Mouse (Mus musculus) urinary bladder, postnatal 36 days (tissue): ENCODE measurements around the gene Rspo4.

Experiments used
- DNase-seq, 2 experiments: peaks; one replicate each; pipeline ENCODE4 v3.0.0; 2022; ENCODE audit warnings: low spot score in 2 of 2, mixed read lengths in 1 of 2

The Rspo4 gene

GRCm38 (mm10) chr2:151842648-151843226, at the start of gene Rspo4:
Rspo4 (plus strand) TSS chr2:151842927.
- DNase-seq, result no peak

DNA sequence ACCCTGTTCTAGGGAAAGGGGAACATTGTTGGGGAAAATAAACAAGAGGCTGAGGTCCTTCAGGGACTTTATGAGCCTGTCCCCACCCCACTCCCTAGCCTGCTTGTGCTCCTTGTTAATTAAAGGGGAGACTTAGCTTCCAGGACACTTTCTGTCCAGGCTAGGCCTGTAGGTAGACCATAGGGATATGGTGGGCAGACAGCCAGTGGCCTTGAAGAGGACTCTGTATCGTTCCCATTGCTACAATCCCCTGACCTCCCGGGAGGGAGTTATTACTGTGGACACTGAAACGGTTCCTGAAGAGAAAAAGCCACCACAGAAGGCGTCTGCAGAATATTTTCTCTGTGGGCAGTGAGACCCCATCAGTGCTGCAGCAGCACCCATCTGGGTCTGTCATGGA, 27.1 kb upstream of the Rspo4 start:
- DNase-seq, result no peak

- no peak for DNase-seq
Measured at GRCm38 (mm10) chr2:151862257-151862810, 19.6 kb downstream of the Rspo4 start.

DNA sequence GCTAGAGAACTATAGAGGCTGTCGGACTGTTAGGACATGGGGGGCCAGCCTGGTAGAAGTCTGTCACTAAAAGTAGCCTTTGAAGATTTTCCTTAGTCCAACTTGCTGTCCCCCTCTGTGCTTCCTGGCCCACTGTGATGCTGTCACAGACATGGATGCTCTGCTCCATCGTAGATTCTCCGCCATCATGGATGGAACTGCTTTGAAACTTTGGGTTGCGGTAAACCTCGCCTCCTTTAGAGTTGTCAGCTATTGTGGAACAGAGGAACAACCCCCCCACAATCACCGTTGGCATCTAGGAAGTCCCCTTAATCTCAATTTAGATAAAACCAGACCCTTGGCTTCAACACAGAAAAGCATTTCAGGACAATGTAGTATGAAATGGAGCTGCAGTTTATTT, 22.2 kb downstream of the Rspo4 start:
- DNase-seq, result no peak

DNA sequence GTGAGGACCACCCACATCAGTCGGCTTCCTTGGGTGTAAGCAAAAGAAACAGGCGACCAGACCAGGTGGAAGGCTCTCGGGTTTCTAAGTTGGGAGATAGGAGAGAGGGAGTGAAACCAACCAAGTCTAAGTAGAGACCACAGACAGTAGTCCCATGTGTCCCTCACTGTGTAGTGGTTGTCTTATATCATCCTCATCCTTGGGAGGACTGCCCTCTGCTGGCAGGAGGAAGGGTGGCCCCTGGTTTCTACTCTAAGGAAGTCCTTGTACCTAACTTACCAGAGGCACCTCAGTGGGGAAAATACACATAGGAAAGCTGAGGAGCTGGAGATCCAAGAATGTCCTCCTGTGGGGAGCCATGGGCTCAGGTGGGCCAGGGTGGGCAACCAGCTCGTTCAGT, 23.8 kb downstream of the Rspo4 start:
- DNase-seq, result no peak

GRCm38 (mm10) chr2:151868196-151868595, 25.5 kb downstream of the Rspo4 start:
- no peak for DNase-seq

DNA sequence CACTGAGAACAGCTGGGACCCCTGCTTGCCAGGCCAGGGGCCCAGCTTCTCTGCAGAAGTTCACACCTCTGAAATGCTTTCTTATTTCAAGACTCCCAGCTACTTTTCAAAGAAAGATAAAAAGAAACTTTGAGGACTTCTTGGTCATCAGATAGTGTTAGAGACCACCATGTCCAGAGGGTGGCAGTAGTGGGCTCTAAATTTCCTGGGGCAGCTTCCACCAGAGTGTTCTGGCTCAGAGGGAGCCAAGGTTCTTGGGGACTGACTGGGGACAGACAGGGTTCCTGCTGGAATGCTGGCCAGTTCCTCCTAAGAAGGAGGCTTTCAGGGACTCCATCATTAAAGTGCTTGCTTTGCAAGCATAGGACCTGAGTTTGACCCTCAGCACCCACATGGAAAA, 31.8 kb downstream of the Rspo4 start:
- no peak for DNase-seq

DNA sequence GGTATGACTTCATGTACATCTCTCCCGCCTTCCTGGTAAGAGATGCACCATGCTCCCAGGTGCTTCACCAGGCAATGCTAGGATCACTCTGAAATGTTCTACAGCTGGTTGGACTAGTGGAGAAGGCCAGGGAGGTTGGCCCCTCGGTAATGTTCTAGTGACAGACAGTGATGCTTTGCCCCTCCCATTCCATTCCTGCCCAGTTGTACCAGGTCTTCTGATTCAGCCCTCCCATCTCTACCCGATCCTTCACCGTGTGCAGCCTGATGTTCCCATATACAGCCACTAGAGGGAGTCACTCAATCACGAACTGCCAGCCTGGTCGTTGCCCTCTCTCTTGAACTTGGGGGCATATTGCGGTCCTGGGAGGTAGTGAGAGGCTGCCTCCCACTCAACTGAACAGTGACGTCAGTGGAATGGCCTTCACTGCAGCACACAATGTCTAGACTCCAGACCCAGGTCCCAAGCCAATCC, 33.3 kb downstream of the Rspo4 start:
- peak; percentile 26 to 45 for DNase-seq

- DNase-seq, result no peak
Measured at GRCm38 (mm10) chr2:151878645-151879044, 35.9 kb downstream of the Rspo4 start.

DNA sequence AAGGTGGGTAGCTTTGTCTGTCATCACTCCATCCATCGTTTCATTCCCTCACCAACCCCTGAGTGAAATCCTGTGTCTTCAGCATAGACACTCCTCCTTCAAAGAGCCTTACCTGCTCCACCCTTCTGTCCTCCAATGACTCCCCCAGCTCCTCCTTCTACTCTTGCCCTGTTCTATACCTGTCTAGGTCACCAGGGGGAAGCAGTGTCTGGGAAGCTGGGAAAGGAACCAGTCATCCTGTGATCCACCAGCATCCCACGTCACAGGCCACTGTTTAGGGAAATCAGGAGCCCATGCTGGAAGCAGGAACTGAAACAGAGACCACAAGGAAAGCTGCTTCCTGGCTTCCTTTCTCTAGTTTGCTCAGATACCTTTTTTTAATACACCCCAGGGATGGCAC, 37.0 kb downstream of the Rspo4 start:
- no peak for DNase-seq

DNA sequence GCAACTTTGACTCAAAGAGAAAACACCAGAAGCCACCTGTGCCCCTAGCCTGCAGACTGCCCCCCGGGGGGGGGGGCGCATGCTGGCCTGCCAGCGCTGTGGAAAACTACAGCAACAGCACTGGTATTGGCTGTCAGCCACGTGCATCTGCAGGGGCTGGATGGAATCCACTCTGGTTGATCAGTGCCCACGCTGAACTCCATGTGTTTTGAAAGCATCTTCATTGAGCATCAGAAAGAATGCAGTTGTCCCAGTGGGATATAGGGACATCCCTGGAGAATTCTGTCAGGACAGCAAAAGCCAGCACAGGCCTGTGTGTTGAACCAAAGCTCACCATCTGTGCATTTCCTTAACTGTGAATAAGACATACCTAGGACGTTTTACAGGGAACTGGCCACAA, 48.3 kb downstream of the Rspo4 start:
- no peak for DNase-seq

- DNase-seq, result no peak
Measured at GRCm38 (mm10) chr2:151893122-151893774, 50.5 kb downstream of the Rspo4 start.

- DNase-seq, result no peak
Measured at GRCm38 (mm10) chr2:151894209-151894980, 51.7 kb downstream of the Rspo4 start.

GRCm38 (mm10) chr2:151895911-151896310, 53.2 kb downstream of the Rspo4 start:
- DNase-seq, result no peak

DNA sequence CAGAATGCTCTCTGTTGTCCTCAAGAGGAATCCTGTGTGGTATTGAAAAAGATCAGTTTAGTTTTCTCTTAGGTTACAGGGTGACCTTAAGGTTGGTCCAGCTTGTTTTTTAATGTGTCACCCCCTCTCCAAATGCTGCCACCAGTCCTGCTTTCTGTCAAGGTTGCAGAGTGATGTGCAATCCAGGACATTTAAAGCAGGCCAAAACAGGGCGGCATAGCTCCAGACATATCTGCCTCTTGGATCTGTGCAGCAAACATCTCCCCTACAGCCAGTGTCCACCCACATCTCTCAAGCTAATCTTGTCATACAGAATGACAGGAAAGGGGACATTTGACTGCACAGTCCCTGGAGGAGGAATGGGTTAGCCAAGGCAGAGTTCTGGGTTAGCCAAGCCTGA, 55.4 kb downstream of the Rspo4 start:
- DNase-seq, result no peak

- DNase-seq, result no peak
Measured at GRCm38 (mm10) chr2:151900845-151901244, 58.1 kb downstream of the Rspo4 start.

GRCm38 (mm10) chr2:151903267-151903666, 60.5 kb downstream of the Rspo4 start:
- no peak for DNase-seq

DNA sequence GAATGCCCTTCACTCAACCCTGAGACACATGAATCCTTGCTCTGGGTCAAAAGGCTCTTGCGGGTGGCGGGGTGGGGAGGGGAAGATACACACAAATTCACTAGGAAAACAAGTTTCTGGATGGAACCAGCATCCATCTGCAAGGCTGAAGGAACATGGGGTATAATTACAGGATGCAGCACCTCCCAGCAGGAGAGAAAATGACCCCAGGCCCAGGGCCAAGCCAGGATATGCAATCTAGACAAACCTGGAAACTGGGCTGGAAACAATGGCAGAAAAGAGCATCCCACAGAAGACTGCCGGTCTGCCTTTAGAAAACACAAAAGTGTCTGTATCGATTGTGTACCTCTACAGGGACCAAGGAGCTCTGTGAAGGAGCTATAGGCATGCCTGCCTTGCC, 61.2 kb downstream of the Rspo4 start:
- DNase-seq, result no peak

GRCm38 (mm10) chr2:151904636-151905035, 61.9 kb downstream of the Rspo4 start:
- no peak for DNase-seq

DNA sequence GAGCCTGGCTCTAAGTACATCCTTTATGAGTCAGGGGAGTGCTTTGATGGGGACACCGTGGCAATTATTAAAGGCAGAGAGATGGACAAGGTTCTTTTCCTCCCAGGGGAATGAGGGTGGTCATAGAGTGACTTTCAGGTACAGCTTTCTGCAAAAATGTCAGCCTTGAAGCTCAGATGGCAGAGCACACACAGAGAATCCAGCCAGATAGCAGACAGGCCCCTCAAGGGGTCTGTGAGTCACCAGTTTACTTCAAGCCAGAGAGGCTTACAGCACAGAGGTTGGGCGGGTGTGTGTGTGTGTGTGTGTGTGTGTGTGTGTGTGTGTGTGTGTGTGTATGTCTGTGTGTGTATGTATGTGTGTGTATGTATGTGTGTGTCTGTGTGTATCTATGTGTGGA, 64.3 kb downstream of the Rspo4 start:
- DNase-seq, result no peak

DNA sequence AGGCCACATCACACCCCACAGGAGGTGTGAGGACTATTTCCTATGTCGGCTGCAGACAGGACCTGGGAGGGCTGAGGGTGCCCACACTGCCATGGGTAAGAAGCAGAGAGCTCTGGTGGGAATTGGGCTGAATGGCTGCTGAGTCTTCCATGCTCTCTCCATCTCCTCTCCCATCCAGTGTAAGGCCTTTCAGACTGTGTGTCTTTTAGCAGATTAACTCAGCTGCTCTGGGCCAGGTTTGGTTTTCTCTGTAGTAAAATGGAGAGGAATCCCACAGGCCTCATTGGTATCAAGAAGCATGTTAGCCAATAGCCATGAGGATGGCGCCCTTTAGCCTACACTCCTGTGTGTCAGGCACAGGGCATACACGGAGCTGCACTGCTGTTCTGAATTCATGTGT, 66.7 kb downstream of the Rspo4 start:
- DNase-seq, result no peak

DNA sequence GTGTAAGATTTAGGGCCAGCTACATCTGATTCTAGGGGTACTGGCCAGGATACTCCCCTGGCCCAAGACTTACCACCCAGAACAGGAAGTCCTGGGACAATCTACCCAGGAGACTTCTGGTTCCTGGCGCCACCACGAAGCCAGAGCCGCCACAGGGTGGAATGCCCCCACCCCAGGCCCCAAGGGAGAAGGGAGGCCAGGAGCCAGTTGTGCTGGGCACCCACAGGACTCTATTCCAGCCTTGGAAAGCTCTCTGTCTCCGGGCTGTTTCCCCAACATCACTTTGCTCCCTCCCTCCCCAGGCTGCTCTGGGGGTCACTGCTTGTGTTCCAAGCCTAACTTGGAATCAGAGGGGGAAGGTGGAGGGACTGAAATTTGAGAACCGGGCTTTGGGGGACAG, 67.8 kb downstream of the Rspo4 start:
- DNase-seq, result peak in 1 of 2 experiments; percentile 19
